Mouse (Mus musculus) inflammation-experienced regulatory T-cells, adult 6 months (primary cell): ENCODE results near the gene Ovol1. TPM values are rescaled to one million over a fixed set of nuclear protein-coding genes. Genes with fewer than 3 reads are reported as not detected.

Experiments used
- ATAC-seq: one replicate; pipeline ENCODE4 v1.8.0; 2017
- polyA plus RNA-seq, 3 experiments: library from polyadenylated mRNA; unstranded; fragments of 100-300 nt; shearing (Covaris generic); gene quantifications; one replicate each; pipeline ENCODE4 v1.2.1; 2017

Gene Ovol1
- polyA plus RNA-seq, 3 experiments from 2014 or later: not detected

- no peak for ATAC-seq
Measured at GRCm38 (mm10) chr19:5518721-5519120, 41.7 kb downstream of the Ovol1 start.

- no peak for ATAC-seq
Measured at GRCm38 (mm10) chr19:5516906-5517505, 43.4 kb downstream of the Ovol1 start.

- no peak for ATAC-seq
Measured at GRCm38 (mm10) chr19:5515840-5516777, 44.3 kb downstream of the Ovol1 start.

- no peak for ATAC-seq
Measured at GRCm38 (mm10) chr19:5513005-5513349, 47.5 kb downstream of the Ovol1 start.

- no peak for ATAC-seq
Measured at GRCm38 (mm10) chr19:5512091-5513004, 48.1 kb downstream of the Ovol1 start.

GRCm38 (mm10) chr19:5511074-5511632 is 49.3 kb downstream of the Ovol1 start:
- ATAC-seq: no peak

- peak; percentile 99 for ATAC-seq
Measured at GRCm38 (mm10) chr19:5510031-5511026, 50.1 kb downstream of the Ovol1 start, which contains the start of gene Snx32. Gene Snx32, minus strand, starts transcription at chr19:5510538.

- no peak for ATAC-seq
Measured at GRCm38 (mm10) chr19:5503687-5504086, 56.8 kb downstream of the Ovol1 start, which contains the start of gene 1700020D05Rik. Gene 1700020D05Rik, minus strand, starts transcription at chr19:5503787.

- no peak for ATAC-seq
Measured at GRCm38 (mm10) chr19:5500330-5500875, 60.0 kb downstream of the Ovol1 start.

Other genes with a start within 250 kb of the Ovol1 start
- gene Catsper1, start 224.9 kb downstream of the Ovol1 start, polyA plus RNA-seq: not detected
- 10 to 100 TPM in 1 of 3 experiments, 1 to 10 TPM in 2; 3.1 to 11.4 (median 5.6) TPM for gene Cst6, start 211.1 kb downstream of the Ovol1 start, polyA plus RNA-seq
- gene Eif1ad, start 193.9 kb downstream of the Ovol1 start, polyA plus RNA-seq: 10 to 100 TPM; 45.7 to 58.4 (median 53.4) TPM
- 100 to 1,000 TPM; 233 to 353 (median 259) TPM for gene Banf1, start 193.5 kb downstream of the Ovol1 start, polyA plus RNA-seq
- gene Sart1, start 171.9 kb downstream of the Ovol1 start, polyA plus RNA-seq: 10 to 100 TPM; 20.3 to 38.4 (median 27.8) TPM
- not detected for gene Tsga10ip, start 158.1 kb downstream of the Ovol1 start, polyA plus RNA-seq
- 10 to 100 TPM; 43.1 to 54.2 (median 47.1) TPM for gene Drap1, start 135.7 kb downstream of the Ovol1 start, polyA plus RNA-seq
- gene AI837181, start 135.5 kb downstream of the Ovol1 start, polyA plus RNA-seq: 10 to 100 TPM; 14.5 to 28.0 (median 21.2) TPM
- gene Fosl1, start 113.1 kb downstream of the Ovol1 start, polyA plus RNA-seq: not detected
- under 1 TPM; 0.47 to 0.74 (median 0.65) TPM for gene Ccdc85b, start 102.8 kb downstream of the Ovol1 start, polyA plus RNA-seq
- 100 to 1,000 TPM in 2 of 3 experiments, 10 to 100 TPM in 1; 64.2 to 112 (median 105) TPM for gene Fibp, start 100.0 kb downstream of the Ovol1 start, polyA plus RNA-seq
- gene Ctsw, start 92.1 kb downstream of the Ovol1 start, polyA plus RNA-seq: 100 to 1,000 TPM; 168 to 249 (median 216) TPM
- gene Efemp2, start 86.7 kb downstream of the Ovol1 start, polyA plus RNA-seq: 1 to 10 TPM; 2.9 to 4.3 (median 3.8) TPM
- gene Mus81, start 72.2 kb downstream of the Ovol1 start, polyA plus RNA-seq: 10 to 100 TPM; 34.4 to 61.6 (median 36.6) TPM
- gene Cfl1, start 70.2 kb downstream of the Ovol1 start, polyA plus RNA-seq: 1,000 to 10,000 TPM; 1,933 to 3,699 (median 2,060) TPM
- under 1 TPM; 0.44 to 0.82 (median 0.70) TPM for gene 1700020D05Rik, start 56.9 kb downstream of the Ovol1 start, polyA plus RNA-seq
- 10 to 100 TPM; 11.7 to 26.7 (median 20.0) TPM for gene Snx32, start 50.1 kb downstream of the Ovol1 start, polyA plus RNA-seq
- gene Ap5b1, start 7.4 kb upstream of the Ovol1 start, polyA plus RNA-seq: 1 to 10 TPM; 5.8 to 7.4 (median 6.5) TPM
- gene Rnaseh2c, start 41.2 kb upstream of the Ovol1 start, polyA plus RNA-seq: 100 to 1,000 TPM in 1 of 3 experiments, 10 to 100 TPM in 2; 40.8 to 104 (median 97.1) TPM
- 10 to 100 TPM; 34.5 to 46.1 (median 42.4) TPM for gene Kat5, start 49.6 kb upstream of the Ovol1 start, polyA plus RNA-seq
- 100 to 1,000 TPM in 2 of 3 experiments, 10 to 100 TPM in 1; 95.8 to 144 (median 126) TPM for gene Rela, start 76.8 kb upstream of the Ovol1 start, polyA plus RNA-seq
- gene Sipa1, start 103.1 kb upstream of the Ovol1 start, polyA plus RNA-seq: 10 to 100 TPM; 23.3 to 28.7 (median 25.0) TPM
- 1 to 10 TPM; 6.6 to 8.7 (median 7.8) TPM for gene Map3k11, start 128.1 kb upstream of the Ovol1 start, polyA plus RNA-seq
- 10 to 100 TPM; 14.8 to 26.0 (median 21.1) TPM for gene Pcnx3, start 128.3 kb upstream of the Ovol1 start, polyA plus RNA-seq
- gene Kcnk7, start 143.7 kb upstream of the Ovol1 start, polyA plus RNA-seq: 1 to 10 TPM; 1.5 to 5.7 (median 2.6) TPM
- gene Ehbp1l1, start 165.7 kb upstream of the Ovol1 start, polyA plus RNA-seq: 10 to 100 TPM; 12.5 to 43.4 (median 19.4) TPM
- 10 to 100 TPM; 13.0 to 57.6 (median 36.1) TPM for gene Fam89b, start 169.0 kb upstream of the Ovol1 start, polyA plus RNA-seq
- gene Ltbp3, start 180.3 kb upstream of the Ovol1 start, polyA plus RNA-seq: under 1 TPM in 1 of 3 experiments, not detected in 2; 0.77 TPM
- 10 to 100 TPM; 14.2 to 19.5 (median 15.4) TPM for gene Scyl1, start 210.8 kb upstream of the Ovol1 start, polyA plus RNA-seq